Mouse (Mus musculus) myocyte (in vitro differentiated cells): ENCODE measurements around the gene Psg16.

ENCODE experiments used
- POLR2AphosphoS2 ChIP-seq: IDR thresholded peaks from one replicate; pipeline ENCODE4 v1.6.1; 2011; ENCODE audit warnings: low read depth, control low read depth; ENCODE audit not compliant: insufficient read length
- SRF ChIP-seq: IDR thresholded peaks from one replicate; pipeline ENCODE4 v1.6.1; 2011; ENCODE audit warnings: low read depth; ENCODE audit not compliant: control insufficient read depth, insufficient read length

DNA sequence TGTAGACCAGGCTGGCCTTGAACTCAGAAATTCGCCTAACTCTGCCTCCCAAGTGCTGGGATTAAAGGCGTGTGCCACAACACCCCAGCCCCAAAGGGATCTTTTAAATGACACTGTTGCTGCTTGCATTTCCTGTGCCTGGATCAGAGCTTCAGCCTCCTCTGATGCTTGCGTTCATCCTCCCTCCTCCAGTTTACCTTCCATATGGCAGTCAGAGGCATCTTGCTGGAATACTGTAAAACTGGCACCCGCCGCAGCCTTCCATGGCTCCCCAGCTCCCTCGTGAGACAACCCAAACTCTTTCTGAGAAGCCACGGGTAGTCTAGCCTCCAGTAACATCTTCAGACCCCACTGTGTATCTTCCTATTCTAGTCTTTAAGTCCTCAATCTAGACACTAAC lies 44.9 kb upstream of the Psg16 start:
- TF ChIP-seq SRF = no peak
- TF ChIP-seq POLR2AphosphoS2 = no peak
